9 mouse cellular contexts compared by ENCODE assay signal in the genomic region with DNA sequence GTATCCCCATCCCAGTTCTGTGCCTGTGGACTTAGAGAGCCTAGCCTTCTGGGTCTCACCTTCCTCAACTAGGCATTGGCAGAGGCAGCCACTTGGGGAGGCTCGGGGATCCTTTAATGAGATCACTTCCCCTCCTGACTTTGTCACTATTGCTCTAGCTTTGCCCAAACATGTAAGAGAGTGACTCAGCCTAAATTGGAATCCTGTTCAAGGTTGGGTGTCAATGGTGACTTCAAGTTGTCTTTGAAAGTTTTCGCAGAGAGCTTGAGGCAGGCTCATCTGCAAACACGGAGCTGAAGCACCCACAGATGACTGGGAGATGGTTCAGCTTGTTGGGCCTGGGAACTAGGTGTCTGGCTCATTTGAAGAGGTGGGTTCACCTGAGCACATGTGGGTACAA.
"Had no signal": no experiment of that assay in that cellular context is flagged by ENCODE, and none has a peak within 500 bp of the region (broad histone marks: within the 10 kb centered on the region; RNA-seq: fewer than 3 reads in every experiment).

No protein-coding gene starts in this region.

- DNase-seq: kidney, adult 9 months; kidney, postnatal 36 days; layer of hippocampus, postnatal 36 days; liver, embryonic 13.5 days; lung, adult 2 months; lung, postnatal 14 days; lung, postnatal 4 days; midbrain, embryonic 14.5 days; thymus, postnatal 25 days had no signal
